Mouse (Mus musculus) cerebellum, adult 2 months (tissue): Measurements from ENCODE around the gene Ank3. TPM values are rescaled to one million over a fixed set of nuclear protein-coding genes. Genes with fewer than 3 reads are reported as not detected.

Experiments used
- DNase-seq, 2 experiments: peaks; one replicate each; pipeline ENCODE4 v3.0.0; 2021
- H3K27ac ChIP-seq: fragments of 200-500 bp; 2 replicates; pipeline ENCODE4 v1.5.1; 2012; ENCODE audit warnings: low read length, control low read depth, inconsistent platforms; ENCODE audit not compliant: insufficient read depth
- H3K27me3 ChIP-seq: fragments of 200-500 bp; 2 replicates; pipeline ENCODE4 v1.6.1; 2012; ENCODE audit warnings: inconsistent platforms, mild to moderate bottlenecking, low read length, moderate library complexity; ENCODE audit not compliant: control insufficient read depth, insufficient read depth
- H3K4me1 ChIP-seq: fragments of 200-500 bp; 2 replicates; pipeline ENCODE4 v1.6.1; 2011; ENCODE audit warnings: low read length; ENCODE audit not compliant: control insufficient read depth, insufficient read depth
- H3K4me3 ChIP-seq: fragments of 200-500 bp; replicated peaks from 2 replicates; pipeline ENCODE3; 2011; ENCODE audit warnings: mild to moderate bottlenecking, low read depth, low read length, control low read depth; ENCODE audit not compliant: insufficient read depth
- CTCF ChIP-seq: fragments of 200-500 bp; IDR thresholded peaks from 2 replicates; pipeline ENCODE4 v1.5.1; 2011; ENCODE audit warnings: low read depth, mild to moderate bottlenecking, control low read depth, low read length, moderate library complexity, borderline replicate concordance; ENCODE audit not compliant: insufficient read depth
- POLR2A ChIP-seq: fragments of 200-500 bp; IDR thresholded peaks from 2 replicates; pipeline ENCODE4 v1.6.1; 2011; ENCODE audit warnings: low read length, control low read depth, borderline replicate concordance; ENCODE audit not compliant: insufficient read depth
- WGBS: fragments of 180-500 bp; shearing (Covaris S2); methylation state at CpG from one replicate; pipeline ENCODE4 v1.1.7; 2018; 5-methylcytosine and 5-hydroxymethylcytosine counted together
- polyA plus RNA-seq: library from polyadenylated mRNA; depleted of rRNA; stranded (reverse); fragments of >200 nt; gene quantifications from 2 replicates; pipeline ENCODE4 v1.2.3, GENCODE M21; 2012

The Ank3 gene
- polyA plus RNA-seq, 1 experiment, result 239 TPM

- Histone ChIP-seq H3K27me3 (no peaks in the 10 kb centered on the region), H3K4me3 (peak overlapping the region; percentile 38), H3K4me1 (peaks cover 3% of the 10 kb centered on the region; the same call in 1 of the 2 replicates), H3K27ac (no peak overlapping the region)
- DNase-seq, result peak in 1 of 2 experiments; percentile 54
- TF ChIP-seq CTCF, result no peak
- TF ChIP-seq POLR2A, result no peak
- 7% methylated on average over 11 of the region's 11 CpGs for WGBS
Measured at GRCm38 (mm10) chr10:69574190-69574663, 175.7 kb downstream of the Ank3 start.

- Histone ChIP-seq H3K4me3 (no peak overlapping the region), H3K27me3 (no peaks in the 10 kb centered on the region), H3K4me1 (peaks cover 4% of the 10 kb centered on the region; the same call in 1 of the 2 replicates), H3K27ac (no peak overlapping the region)
- DNase-seq, result no peak
- 75% methylated on average over 9 of the region's 9 CpGs for WGBS
- TF ChIP-seq POLR2A (no peak), CTCF (no peak)
Measured at GRCm38 (mm10) chr10:69574894-69575293, 176.3 kb downstream of the Ank3 start.

- no peak overlapping the region for H3K4me3 ChIP-seq
- TF ChIP-seq POLR2A (no peak), CTCF (no peak)
- H3K27me3 ChIP-seq, result no peaks in the 10 kb centered on the region
- H3K27ac ChIP-seq, result no peak overlapping the region
- WGBS, result 87% methylated on average over 6 of the region's 6 CpGs
- peaks cover 6% of the 10 kb centered on the region; the same call in 1 of the 2 replicates for H3K4me1 ChIP-seq
- no peak for DNase-seq
Measured at GRCm38 (mm10) chr10:69575451-69575850, 176.9 kb downstream of the Ank3 start.

GRCm38 (mm10) chr10:69576264-69576663, 177.7 kb downstream of the Ank3 start:
- H3K4me1 ChIP-seq, result peaks cover 6% of the 10 kb centered on the region; the same call in 1 of the 2 replicates
- whole genome bisulfite sequencing, result 90% methylated on average over 7 of the region's 7 CpGs
- H3K27ac ChIP-seq, result no peak overlapping the region
- no peaks in the 10 kb centered on the region for H3K27me3 ChIP-seq
- no peak for DNase-seq
- H3K4me3 ChIP-seq, result no peak overlapping the region
- no peak for TF ChIP-seq CTCF
- no peak for TF ChIP-seq POLR2A

- peaks cover 6% of the 10 kb centered on the region; the same call in 1 of the 2 replicates for H3K4me1 ChIP-seq
- no peaks in the 10 kb centered on the region for H3K27me3 ChIP-seq
- DNase-seq, result no peak
- no peak overlapping the region for H3K4me3 ChIP-seq
- TF ChIP-seq POLR2A (no peak), CTCF (no peak)
- WGBS, result 78% methylated on average over 15 of the region's 15 CpGs
- H3K27ac ChIP-seq, result no peak overlapping the region
Measured at GRCm38 (mm10) chr10:69577061-69577728, 178.6 kb downstream of the Ank3 start.

GRCm38 (mm10) chr10:69577729-69578061, 179.1 kb downstream of the Ank3 start:
- DNase-seq, result no peak
- Histone ChIP-seq H3K4me3 (no peak overlapping the region), H3K27ac (no peak overlapping the region), H3K27me3 (no peaks in the 10 kb centered on the region), H3K4me1 (peaks cover 6% of the 10 kb centered on the region; the same call in 1 of the 2 replicates)
- WGBS, result 92% methylated on average over 7 of the region's 7 CpGs
- TF ChIP-seq POLR2A, result no peak
- TF ChIP-seq CTCF, result no peak

- WGBS, result 77% methylated on average over 12 of the region's 12 CpGs
- TF ChIP-seq CTCF, result no peak
- TF ChIP-seq POLR2A, result no peak
- Histone ChIP-seq H3K27ac (no peak overlapping the region), H3K27me3 (no peaks in the 10 kb centered on the region), H3K4me3 (no peak overlapping the region), H3K4me1 (peaks cover 13% of the 10 kb centered on the region; the same call in 1 of the 2 replicates)
- DNase-seq, result no peak
Measured at GRCm38 (mm10) chr10:69579585-69579984, 181.0 kb downstream of the Ank3 start.

GRCm38 (mm10) chr10:69581525-69581924, 183.0 kb downstream of the Ank3 start:
- WGBS, result 96% methylated on average over 2 of the region's 2 CpGs
- H3K27ac ChIP-seq, result no peak overlapping the region
- no peak for TF ChIP-seq POLR2A
- TF ChIP-seq CTCF, result no peak

More at GRCm38 (mm10) chr10:69581525-69581924, 183.0 kb downstream of the Ank3 start:
- no peak for DNase-seq
- Histone ChIP-seq H3K4me1 (peaks cover 18% of the 10 kb centered on the region; the same call in 1 of the 2 replicates), H3K4me3 (no peak overlapping the region), H3K27me3 (no peaks in the 10 kb centered on the region)
